Mouse (Mus musculus): ENCODE data around the gene Tmem243.

Gene Tmem243

GRCm38 (mm10) chr5:9173295-9173694 is 72.8 kb downstream of the Tmem243 start:
- DNase-seq (ENCODE audit: low spot score in 2 of 2) = no peak

GRCm38 (mm10) chr5:9186467-9186866 is 86.0 kb downstream of the Tmem243 start:
- no peak for DNase-seq (ENCODE audit: low spot score in 2 of 2)
